Mouse (Mus musculus): ENCODE data around the gene Prrt2. TPM values are rescaled to one million over a fixed set of nuclear protein-coding genes. Genes with fewer than 3 reads are reported as not detected.

The Prrt2 gene
- polyA plus RNA-seq, 1 experiment = 0.68 TPM

GRCm38 (mm10) chr7:127007313-127008024 lies 13.5 kb downstream of the Prrt2 start:
- Histone ChIP-seq H3K27me3 (replicated peaks) (no peaks in the 10 kb centered on the region), H3K4me3 (replicated peaks) (peak overlapping the region; percentile 67), H3K9me3 (no peaks in the 10 kb centered on the region), H3K36me3 (replicated peaks; ENCODE audit: low read length) (peaks cover 50% of the 10 kb centered on the region), H3K4me1 (peaks cover 92% of the 10 kb centered on the region)
- TF ChIP-seq FLI1 (IDR thresholded peaks at IDR 0.05; ENCODE audit: low read length) (no peak), GATA1 (IDR thresholded peaks at IDR 0.05; ENCODE audit: borderline replicate concordance, low read length) (no peak)

- H3K27me3 ChIP-seq (replicated peaks) = no peaks in the 10 kb centered on the region
- no peaks in the 10 kb centered on the region for H3K9me3 ChIP-seq
- no peak for TF ChIP-seq GATA1 (IDR thresholded peaks at IDR 0.05; ENCODE audit: borderline replicate concordance, low read length)
- TF ChIP-seq FLI1 (IDR thresholded peaks at IDR 0.05; ENCODE audit: low read length) = no peak
- peaks cover 87% of the 10 kb centered on the region for H3K4me1 ChIP-seq
- no peak overlapping the region for H3K4me3 ChIP-seq (replicated peaks)
- H3K36me3 ChIP-seq (replicated peaks; ENCODE audit: low read length) = peaks cover 48% of the 10 kb centered on the region
These were observed 16.7 kb downstream of the Prrt2 start for GRCm38 (mm10) chr7:127004122-127004875.

GRCm38 (mm10) chr7:127003620-127004019 lies 17.4 kb downstream of the Prrt2 start:
- peaks cover 87% of the 10 kb centered on the region for H3K4me1 ChIP-seq
- TF ChIP-seq GATA1 (IDR thresholded peaks at IDR 0.05; ENCODE audit: borderline replicate concordance, low read length) (no peak), FLI1 (IDR thresholded peaks at IDR 0.05; ENCODE audit: low read length) (no peak)
- peaks cover 52% of the 10 kb centered on the region for H3K36me3 ChIP-seq (replicated peaks; ENCODE audit: low read length)
- H3K4me3 ChIP-seq (replicated peaks) = no peak overlapping the region
- H3K9me3 ChIP-seq = no peaks in the 10 kb centered on the region
- no peaks in the 10 kb centered on the region for H3K27me3 ChIP-seq (replicated peaks)

GRCm38 (mm10) chr7:126999568-126999967 lies 21.4 kb downstream of the Prrt2 start:
- Histone ChIP-seq H3K4me1 (peaks cover 60% of the 10 kb centered on the region), H3K27me3 (replicated peaks) (no peaks in the 10 kb centered on the region), H3K4me3 (replicated peaks) (peak overlapping the region; percentile 69), H3K9me3 (peaks cover 7% of the 10 kb centered on the region; the same call in 1 of the 2 replicates), H3K36me3 (replicated peaks; ENCODE audit: low read length) (peaks cover 82% of the 10 kb centered on the region)
- no peak for TF ChIP-seq GATA1 (IDR thresholded peaks at IDR 0.05; ENCODE audit: borderline replicate concordance, low read length)
- no peak for TF ChIP-seq FLI1 (IDR thresholded peaks at IDR 0.05; ENCODE audit: low read length)

- H3K36me3 ChIP-seq (replicated peaks; ENCODE audit: low read length) = peaks cover 91% of the 10 kb centered on the region
- no peak overlapping the region for H3K4me3 ChIP-seq (replicated peaks)
- TF ChIP-seq FLI1 (IDR thresholded peaks at IDR 0.05; ENCODE audit: low read length) = no peak
- no peak for TF ChIP-seq GATA1 (IDR thresholded peaks at IDR 0.05; ENCODE audit: borderline replicate concordance, low read length)
- no peaks in the 10 kb centered on the region for H3K27me3 ChIP-seq (replicated peaks)
- peaks cover 7% of the 10 kb centered on the region; the same call in 1 of the 2 replicates for H3K9me3 ChIP-seq
- H3K4me1 ChIP-seq = peaks cover 35% of the 10 kb centered on the region
These were observed 24.6 kb downstream of the Prrt2 start for GRCm38 (mm10) chr7:126996449-126996848.

GRCm38 (mm10) chr7:126988816-126989215 lies 32.2 kb downstream of the Prrt2 start:
- Histone ChIP-seq H3K36me3 (replicated peaks; ENCODE audit: low read length) (peaks cover 89% of the 10 kb centered on the region), H3K4me3 (replicated peaks) (no peak overlapping the region), H3K9me3 (no peaks in the 10 kb centered on the region), H3K27me3 (replicated peaks) (no peaks in the 10 kb centered on the region), H3K4me1 (0 out of 2 replicates have a peak, but pooled peaks cover 3% of the 10 kb centered on the region)
- no peak for TF ChIP-seq FLI1 (IDR thresholded peaks at IDR 0.05; ENCODE audit: low read length)
- no peak for TF ChIP-seq GATA1 (IDR thresholded peaks at IDR 0.05; ENCODE audit: borderline replicate concordance, low read length)

- Histone ChIP-seq H3K9me3 (no peaks in the 10 kb centered on the region), H3K4me1 (peaks cover 12% of the 10 kb centered on the region; the same call in 1 of the 2 replicates), H3K4me3 (replicated peaks) (no peak overlapping the region), H3K27me3 (replicated peaks) (no peaks in the 10 kb centered on the region), H3K36me3 (replicated peaks; ENCODE audit: low read length) (peaks cover 89% of the 10 kb centered on the region)
- TF ChIP-seq FLI1 (IDR thresholded peaks at IDR 0.05; ENCODE audit: low read length) (no peak), GATA1 (IDR thresholded peaks at IDR 0.05; ENCODE audit: borderline replicate concordance, low read length) (no peak)
These were observed 34.7 kb downstream of the Prrt2 start for GRCm38 (mm10) chr7:126986319-126986718.

- H3K36me3 ChIP-seq (replicated peaks; ENCODE audit: low read length) = peaks cover 91% of the 10 kb centered on the region
- TF ChIP-seq GATA1 (IDR thresholded peaks at IDR 0.05; ENCODE audit: borderline replicate concordance, low read length) (no peak), FLI1 (IDR thresholded peaks at IDR 0.05; ENCODE audit: low read length) (no peak)
- peaks cover 20% of the 10 kb centered on the region for H3K4me1 ChIP-seq
- H3K9me3 ChIP-seq = no peaks in the 10 kb centered on the region
- no peak overlapping the region for H3K4me3 ChIP-seq (replicated peaks)
- no peaks in the 10 kb centered on the region for H3K27me3 ChIP-seq (replicated peaks)
These were observed 36.2 kb downstream of the Prrt2 start for GRCm38 (mm10) chr7:126984667-126985444.

GRCm38 (mm10) chr7:126983113-126983512 lies 37.9 kb downstream of the Prrt2 start:
- TF ChIP-seq FLI1 (IDR thresholded peaks at IDR 0.05; ENCODE audit: low read length) (no peak), GATA1 (IDR thresholded peaks at IDR 0.05; ENCODE audit: borderline replicate concordance, low read length) (no peak)
- Histone ChIP-seq H3K4me3 (replicated peaks) (no peak overlapping the region), H3K4me1 (peaks cover 38% of the 10 kb centered on the region), H3K27me3 (replicated peaks) (no peaks in the 10 kb centered on the region), H3K9me3 (no peaks in the 10 kb centered on the region), H3K36me3 (replicated peaks; ENCODE audit: low read length) (peaks cover 91% of the 10 kb centered on the region)

Measured in megakaryocyte, embryonic 14.5 days (primary cell).